Mouse (Mus musculus) liver (tissue): ENCODE measurements around the gene Tcf20.

Source experiments
- DNase-seq: peaks from one replicate; pipeline ENCODE4 v3.0.0-alpha.2; 2020; ENCODE audit warnings: mixed read lengths

Tcf20 gene

GRCm38 (mm10) chr15:82956721-82957120, 31.0 kb downstream of the Tcf20 start:
- DNase-seq = no peak

- DNase-seq = no peak
These were observed 31.4 kb downstream of the Tcf20 start for GRCm38 (mm10) chr15:82956310-82956709.

- no peak for DNase-seq
These were observed 32.4 kb downstream of the Tcf20 start for GRCm38 (mm10) chr15:82955286-82955685.

- no peak for DNase-seq
These were observed 33.6 kb downstream of the Tcf20 start for GRCm38 (mm10) chr15:82954034-82954433.

GRCm38 (mm10) chr15:82953096-82953495, 34.6 kb downstream of the Tcf20 start:
- DNase-seq = no peak

GRCm38 (mm10) chr15:82952292-82952705, 35.4 kb downstream of the Tcf20 start:
- no peak for DNase-seq

GRCm38 (mm10) chr15:82950246-82950645, 37.4 kb downstream of the Tcf20 start:
- DNase-seq = no peak

GRCm38 (mm10) chr15:82947431-82947830, 40.2 kb downstream of the Tcf20 start:
- DNase-seq = no peak

GRCm38 (mm10) chr15:82944479-82945195, 43.0 kb downstream of the Tcf20 start:
- DNase-seq = no peak

GRCm38 (mm10) chr15:82941733-82942132, 45.9 kb downstream of the Tcf20 start:
- no peak for DNase-seq

- DNase-seq = no peak
These were observed 47.0 kb downstream of the Tcf20 start for GRCm38 (mm10) chr15:82940494-82941214.

GRCm38 (mm10) chr15:82938155-82938569, 49.5 kb downstream of the Tcf20 start:
- peak; percentile 60 for DNase-seq

- DNase-seq = peak; percentile 17
These were observed 50.2 kb downstream of the Tcf20 start for GRCm38 (mm10) chr15:82937428-82937992.

GRCm38 (mm10) chr15:82934971-82935370, 52.7 kb downstream of the Tcf20 start:
- DNase-seq = no peak

- no peak for DNase-seq
These were observed 54.6 kb downstream of the Tcf20 start for GRCm38 (mm10) chr15:82932936-82933650.

GRCm38 (mm10) chr15:82931436-82931835, 56.2 kb downstream of the Tcf20 start:
- no peak for DNase-seq

GRCm38 (mm10) chr15:82929595-82929994, 58.1 kb downstream of the Tcf20 start:
- DNase-seq = no peak

GRCm38 (mm10) chr15:82928844-82929243, 58.8 kb downstream of the Tcf20 start:
- no peak for DNase-seq

- DNase-seq = no peak
These were observed 59.6 kb downstream of the Tcf20 start for GRCm38 (mm10) chr15:82928023-82928422.

- no peak for DNase-seq
These were observed 60.6 kb downstream of the Tcf20 start for GRCm38 (mm10) chr15:82927057-82927456.

GRCm38 (mm10) chr15:82924679-82925425, 62.8 kb downstream of the Tcf20 start:
- DNase-seq = peak; percentile 46

GRCm38 (mm10) chr15:82923531-82923930, 64.1 kb downstream of the Tcf20 start:
- no peak for DNase-seq

GRCm38 (mm10) chr15:82922755-82923154, 64.9 kb downstream of the Tcf20 start:
- DNase-seq = no peak
